Mouse (Mus musculus) liver, adult 2 months (tissue): ENCODE results near the gene Wdr82.

Experiments
- CTCF ChIP-seq: fragments of 200-500 bp; IDR thresholded peaks from 2 replicates; pipeline ENCODE4 v1.5.1; 2011; ENCODE audit warnings: low read depth, low read length, control low read depth
- POLR2A ChIP-seq: fragments of 200-500 bp; IDR thresholded peaks from 2 replicates; pipeline ENCODE4 v1.6.1; 2011; ENCODE audit warnings: low read length, control low read depth; ENCODE audit not compliant: insufficient read depth; ENCODE audit errors: extremely low read depth

GRCm38 (mm10) chr9:106232956-106233355 is 62.2 kb downstream of the Wdr82 start:
- TF ChIP-seq CTCF, result no peak
- TF ChIP-seq POLR2A, result no peak
